Mouse (Mus musculus): ENCODE results near the gene AI481877.
"Not testable (repeated sequence)": the region's sequence is repeated elsewhere in the genome, so short reads cannot be mapped to it uniquely, and the experiment has no call there.

AI481877 gene

GRCm38 (mm10) chr4:59138507-59139033, at the start of gene AI481877:
AI481877 (minus strand) TSS chr4:59138983.
- not testable (repeated sequence) for DNase-seq (ENCODE audit: low spot score)

GRCm38 (mm10) chr4:59188474-59188801, 49.7 kb upstream of the AI481877 start:
- no peak for DNase-seq (ENCODE audit: low spot score)

GRCm38 (mm10) chr4:59187289-59187688, 48.5 kb upstream of the AI481877 start:
- DNase-seq (ENCODE audit: low spot score), result no peak

GRCm38 (mm10) chr4:59185671-59186070, 46.9 kb upstream of the AI481877 start:
- DNase-seq (ENCODE audit: low spot score), result no peak

GRCm38 (mm10) chr4:59181320-59182271, 42.8 kb upstream of the AI481877 start:
- no peak for DNase-seq (ENCODE audit: low spot score)

GRCm38 (mm10) chr4:59177566-59177965, 38.8 kb upstream of the AI481877 start:
- no peak for DNase-seq (ENCODE audit: low spot score)

- DNase-seq (ENCODE audit: low spot score), result no peak
Measured at GRCm38 (mm10) chr4:59175929-59176328, 37.1 kb upstream of the AI481877 start.

- DNase-seq (ENCODE audit: low spot score), result no peak
Measured at GRCm38 (mm10) chr4:59175003-59175402, 36.2 kb upstream of the AI481877 start.

- DNase-seq (ENCODE audit: low spot score), result no peak
Measured at GRCm38 (mm10) chr4:59173181-59173922, 34.6 kb upstream of the AI481877 start.

GRCm38 (mm10) chr4:59172616-59173015, 33.8 kb upstream of the AI481877 start:
- no peak for DNase-seq (ENCODE audit: low spot score)

- no peak for DNase-seq (ENCODE audit: low spot score)
Measured at GRCm38 (mm10) chr4:59169981-59170380, 31.2 kb upstream of the AI481877 start.

GRCm38 (mm10) chr4:59167251-59167847, 28.6 kb upstream of the AI481877 start:
- DNase-seq (ENCODE audit: low spot score), result no peak

GRCm38 (mm10) chr4:59164034-59164433, 25.3 kb upstream of the AI481877 start:
- no peak for DNase-seq (ENCODE audit: low spot score)

- DNase-seq (ENCODE audit: low spot score), result no peak
Measured at GRCm38 (mm10) chr4:59160959-59161670, 22.3 kb upstream of the AI481877 start.

GRCm38 (mm10) chr4:59160289-59160688, 21.5 kb upstream of the AI481877 start:
- no peak for DNase-seq (ENCODE audit: low spot score)

GRCm38 (mm10) chr4:59157654-59158053, 18.9 kb upstream of the AI481877 start:
- no peak for DNase-seq (ENCODE audit: low spot score)

GRCm38 (mm10) chr4:59156897-59157592, 18.3 kb upstream of the AI481877 start:
- DNase-seq (ENCODE audit: low spot score), result no peak

GRCm38 (mm10) chr4:59151953-59152352, 13.2 kb upstream of the AI481877 start:
- DNase-seq (ENCODE audit: low spot score), result no peak

- DNase-seq (ENCODE audit: low spot score), result no peak
Measured at GRCm38 (mm10) chr4:59150907-59151306, 12.1 kb upstream of the AI481877 start.

- DNase-seq (ENCODE audit: low spot score), result no peak
Measured at GRCm38 (mm10) chr4:59149043-59149442, 10.3 kb upstream of the AI481877 start.

GRCm38 (mm10) chr4:59128935-59129334, 9.8 kb downstream of the AI481877 start:
- DNase-seq (ENCODE audit: low spot score), result no peak
